Mouse (Mus musculus): ENCODE data around the gene Kcnn4. TPM values are rescaled to one million over a fixed set of nuclear protein-coding genes. Genes with fewer than 3 reads are reported as not detected.
A peak's percentile ranks its signal among the peaks of the same experiment; 100 is the strongest.
"Not testable (repeated sequence)": the region's sequence is repeated elsewhere in the genome, so short reads cannot be mapped to it uniquely, and the experiment has no call there.

Gene Kcnn4
- polyA plus RNA-seq, 1 experiment, result not detected

GRCm38 (mm10) chr7:24394475-24395161, 24.6 kb downstream of the Kcnn4 start:
- Histone ChIP-seq H3K4me3 (ENCODE audit: insufficient read depth, low read depth, low read length) (no peak overlapping the region), H3K4me1 (ENCODE audit: control insufficient read depth, insufficient read depth, low read length) (peaks cover 17% of the 10 kb centered on the region), H3K27ac (ENCODE audit: insufficient read depth, low read depth, low read length) (no peak overlapping the region)
- TF ChIP-seq CTCF (IDR thresholded peaks at IDR 0.05; ENCODE audit: insufficient read depth, low read depth, low read length), result no peak
- no peak for TF ChIP-seq POLR2A (IDR thresholded peaks at IDR 0.05; ENCODE audit: insufficient read depth, low read depth, low read length)
- 87% methylated on average over 15 of the region's 15 CpGs for WGBS

- TF ChIP-seq POLR2A (IDR thresholded peaks at IDR 0.05; ENCODE audit: insufficient read depth, low read depth, low read length) (no peak), CTCF (IDR thresholded peaks at IDR 0.05; ENCODE audit: insufficient read depth, low read depth, low read length) (no peak)
- 82% methylated on average over 11 of the region's 11 CpGs for WGBS
- no peak overlapping the region for H3K27ac ChIP-seq (ENCODE audit: insufficient read depth, low read depth, low read length)
These were observed 26.8 kb downstream of the Kcnn4 start for GRCm38 (mm10) chr7:24396832-24397231.

DNA sequence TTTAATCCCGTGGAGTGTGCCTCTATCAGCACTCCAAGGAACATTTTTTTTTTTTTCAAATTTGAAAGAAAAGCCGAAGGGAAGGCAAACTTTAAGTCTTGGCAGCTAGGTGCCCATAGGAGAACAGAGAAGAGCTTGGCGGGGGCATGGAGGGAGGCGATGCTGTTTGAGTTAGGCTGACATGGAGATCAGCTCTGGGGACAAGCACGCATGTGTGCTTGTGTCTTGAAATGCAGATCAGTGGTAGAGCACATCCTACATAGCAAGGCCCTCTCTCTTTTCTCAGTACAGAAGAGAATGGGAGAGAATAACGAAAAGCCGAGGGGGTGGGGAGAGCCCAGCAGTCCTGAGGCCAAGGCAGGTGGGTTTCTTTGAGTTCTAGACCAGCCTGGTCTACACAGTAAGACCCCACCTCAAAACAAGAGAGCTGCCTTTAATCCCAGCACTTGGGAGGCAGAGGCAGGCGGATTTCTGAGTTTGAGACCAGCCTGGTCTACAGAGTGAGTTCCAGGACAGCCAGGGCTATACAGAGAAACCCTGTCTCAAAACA, 28.4 kb downstream of the Kcnn4 start:
- Histone ChIP-seq H3K4me1 (ENCODE audit: control insufficient read depth, insufficient read depth, low read length) (peaks cover 15% of the 10 kb centered on the region), H3K27ac (ENCODE audit: insufficient read depth, low read depth, low read length) (no peak overlapping the region), H3K4me3 (ENCODE audit: insufficient read depth, low read depth, low read length) (no peak overlapping the region)
- no peak for TF ChIP-seq CTCF (IDR thresholded peaks at IDR 0.05; ENCODE audit: insufficient read depth, low read depth, low read length)
- TF ChIP-seq POLR2A (IDR thresholded peaks at IDR 0.05; ENCODE audit: insufficient read depth, low read depth, low read length), result no peak
- WGBS, result 93% methylated on average over 8 of the region's 8 CpGs

More at GRCm38 (mm10) chr7:24396832-24397231, 26.8 kb downstream of the Kcnn4 start:
- Histone ChIP-seq H3K4me3 (ENCODE audit: insufficient read depth, low read depth, low read length) (no peak overlapping the region), H3K4me1 (ENCODE audit: control insufficient read depth, insufficient read depth, low read length) (peaks cover 15% of the 10 kb centered on the region)

GRCm38 (mm10) chr7:24399256-24400081, 29.4 kb downstream of the Kcnn4 start, which contains the start of gene Smg9:
Gene Smg9 (plus strand): TSS chr7:24399619.
- 2% methylated on average over 66 of the region's 66 CpGs for WGBS
- Histone ChIP-seq H3K4me3 (ENCODE audit: insufficient read depth, low read depth, low read length) (peak within 1 kb of the TSS; percentile 88), H3K27ac (ENCODE audit: insufficient read depth, low read depth, low read length) (peak within 1 kb of the TSS; percentile 97), H3K4me1 (ENCODE audit: control insufficient read depth, insufficient read depth, low read length) (peaks cover 15% of the 10 kb centered on the region)
- no peak for TF ChIP-seq CTCF (IDR thresholded peaks at IDR 0.05; ENCODE audit: insufficient read depth, low read depth, low read length)
- peak; percentile 68 for TF ChIP-seq POLR2A (IDR thresholded peaks at IDR 0.05; ENCODE audit: insufficient read depth, low read depth, low read length)

DNA sequence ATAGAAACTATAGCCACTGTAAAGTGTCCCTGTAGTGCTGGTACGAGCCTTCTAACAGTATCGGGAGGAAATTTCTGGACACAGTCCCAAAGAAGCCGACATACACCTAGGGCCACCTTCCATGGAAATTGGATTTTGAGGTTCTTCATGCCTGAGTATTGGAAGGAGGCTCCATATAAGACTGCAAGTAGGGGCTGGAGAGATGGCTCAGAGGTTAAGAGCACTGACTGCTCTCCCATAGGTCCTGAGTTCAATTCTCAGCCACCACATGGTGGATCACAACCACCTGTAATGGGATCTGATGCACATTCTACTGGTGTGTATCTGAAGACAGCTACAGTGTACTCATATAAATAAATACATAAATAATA, 30.0 kb downstream of the Kcnn4 start:
- H3K27ac ChIP-seq (ENCODE audit: insufficient read depth, low read depth, low read length), result no peak overlapping the region
- 4% methylated on average over 3 of the region's 3 CpGs for WGBS
- peak overlapping the region; percentile 88 for H3K4me3 ChIP-seq (ENCODE audit: insufficient read depth, low read depth, low read length)
- peaks cover 15% of the 10 kb centered on the region for H3K4me1 ChIP-seq (ENCODE audit: control insufficient read depth, insufficient read depth, low read length)
- TF ChIP-seq CTCF (IDR thresholded peaks at IDR 0.05; ENCODE audit: insufficient read depth, low read depth, low read length) (no peak), POLR2A (IDR thresholded peaks at IDR 0.05; ENCODE audit: insufficient read depth, low read depth, low read length) (no peak)

DNA sequence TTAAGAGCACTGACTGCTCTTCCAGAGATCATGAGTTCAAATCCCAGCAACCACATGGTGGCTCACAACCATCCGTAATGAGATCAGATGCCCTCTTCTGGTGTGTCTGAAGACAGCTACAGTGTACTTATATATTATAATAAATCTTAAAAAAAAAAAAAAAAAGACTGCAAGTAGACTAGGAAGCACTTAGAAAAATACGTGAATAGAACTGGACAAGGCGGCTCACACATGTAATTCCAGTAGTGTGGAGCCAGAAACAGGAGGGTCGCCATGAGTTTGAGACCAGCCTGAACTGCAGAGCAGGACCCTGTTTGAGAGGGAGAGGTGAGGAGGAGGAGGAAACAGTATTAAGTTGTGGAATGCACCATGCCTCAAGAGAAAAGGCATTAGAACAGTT, 30.4 kb downstream of the Kcnn4 start:
- peaks cover 15% of the 10 kb centered on the region for H3K4me1 ChIP-seq (ENCODE audit: control insufficient read depth, insufficient read depth, low read length)
- not testable (repeated sequence) for H3K4me3 ChIP-seq (ENCODE audit: insufficient read depth, low read depth, low read length); H3K27ac ChIP-seq (ENCODE audit: insufficient read depth, low read depth, low read length)
- 85% methylated on average over 4 of the region's 4 CpGs for WGBS

- 98% methylated on average over 9 of the region's 9 CpGs for WGBS
- no peak overlapping the region for H3K4me3 ChIP-seq (ENCODE audit: insufficient read depth, low read depth, low read length)
- peaks cover 15% of the 10 kb centered on the region for H3K4me1 ChIP-seq (ENCODE audit: control insufficient read depth, insufficient read depth, low read length)
- TF ChIP-seq POLR2A (IDR thresholded peaks at IDR 0.05; ENCODE audit: insufficient read depth, low read depth, low read length) (no peak), CTCF (IDR thresholded peaks at IDR 0.05; ENCODE audit: insufficient read depth, low read depth, low read length) (no peak)
- H3K27ac ChIP-seq (ENCODE audit: insufficient read depth, low read depth, low read length), result no peak overlapping the region
These were observed 32.8 kb downstream of the Kcnn4 start for GRCm38 (mm10) chr7:24402851-24403250.

DNA sequence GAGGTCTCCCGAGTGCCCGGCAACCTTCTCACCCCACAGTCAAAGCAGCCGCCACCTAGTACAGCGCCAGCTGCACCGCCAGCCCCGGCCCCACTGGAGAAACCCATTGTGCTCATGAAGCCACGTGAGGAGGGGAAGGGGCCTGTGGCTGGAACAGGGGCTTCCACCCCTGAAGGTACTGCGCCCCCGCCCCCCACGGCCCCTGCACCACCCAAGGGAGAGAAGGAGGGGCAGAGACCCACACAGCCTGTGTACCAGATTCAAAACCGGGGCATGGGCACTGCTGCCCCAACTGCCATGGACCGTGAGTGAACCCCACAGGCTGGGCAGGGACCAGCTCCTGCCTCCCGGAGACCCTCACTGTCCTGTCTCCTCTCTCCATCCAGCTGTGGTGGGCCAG, 35.6 kb downstream of the Kcnn4 start:
- TF ChIP-seq CTCF (IDR thresholded peaks at IDR 0.05; ENCODE audit: insufficient read depth, low read depth, low read length) (no peak), POLR2A (IDR thresholded peaks at IDR 0.05; ENCODE audit: insufficient read depth, low read depth, low read length) (no peak)
- 86% methylated on average over 13 of the region's 13 CpGs for WGBS

More for the DNA sequence above, 35.6 kb downstream of the Kcnn4 start:
- Histone ChIP-seq H3K4me1 (ENCODE audit: control insufficient read depth, insufficient read depth, low read length) (peaks cover 10% of the 10 kb centered on the region), H3K4me3 (ENCODE audit: insufficient read depth, low read depth, low read length) (no peak overlapping the region), H3K27ac (ENCODE audit: insufficient read depth, low read depth, low read length) (no peak overlapping the region)
